Mouse (Mus musculus) spleen, postnatal 4 days (tissue): ENCODE measurements around the gene Arid3b.

Experiments used
- DNase-seq, 2 experiments: peaks; one replicate each; pipeline ENCODE4 v3.0.0; 2022; ENCODE audit warnings: low spot score in 2 of 2

The Arid3b gene

DNA sequence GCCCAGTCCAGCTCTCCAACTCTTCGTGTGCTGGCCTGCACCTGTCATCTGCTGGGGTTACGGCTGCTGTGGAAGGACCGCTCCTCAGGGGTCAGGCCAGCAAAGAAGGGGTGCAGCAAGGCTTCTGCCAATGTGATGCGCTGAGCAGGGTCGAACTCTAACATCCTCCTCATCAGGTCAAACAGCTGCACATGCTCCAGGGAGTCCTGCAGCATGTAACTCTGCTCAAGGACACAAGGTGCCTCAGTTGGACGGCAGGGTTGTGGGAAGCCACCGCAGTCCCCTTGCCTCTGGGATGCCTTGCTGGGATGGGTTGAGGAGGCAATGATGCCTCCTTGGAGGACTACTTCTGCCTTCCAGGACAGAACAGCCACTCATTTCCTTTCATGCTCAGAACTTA is 85.7 kb downstream of the Arid3b start:
- no peak for DNase-seq

DNA sequence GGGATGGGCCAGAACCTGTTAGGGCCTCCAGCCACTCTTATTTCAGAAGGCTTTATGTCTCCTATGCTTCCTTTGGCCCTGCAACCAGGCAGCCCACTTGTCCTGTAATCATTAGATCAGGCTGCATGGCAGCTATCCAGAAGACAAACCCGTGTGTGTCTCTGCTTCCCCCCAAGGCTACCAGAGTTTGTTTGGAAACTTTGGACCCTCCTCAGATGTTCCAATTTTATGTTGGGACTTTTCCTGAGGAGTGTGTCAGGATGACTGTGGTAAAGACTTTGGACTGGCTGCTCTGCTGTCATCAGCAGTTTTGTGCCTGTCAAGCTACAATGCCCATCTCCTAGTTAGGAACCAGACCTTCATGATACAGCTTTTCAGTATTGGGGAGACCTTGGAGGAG is 87.8 kb downstream of the Arid3b start:
- no peak for DNase-seq

DNA sequence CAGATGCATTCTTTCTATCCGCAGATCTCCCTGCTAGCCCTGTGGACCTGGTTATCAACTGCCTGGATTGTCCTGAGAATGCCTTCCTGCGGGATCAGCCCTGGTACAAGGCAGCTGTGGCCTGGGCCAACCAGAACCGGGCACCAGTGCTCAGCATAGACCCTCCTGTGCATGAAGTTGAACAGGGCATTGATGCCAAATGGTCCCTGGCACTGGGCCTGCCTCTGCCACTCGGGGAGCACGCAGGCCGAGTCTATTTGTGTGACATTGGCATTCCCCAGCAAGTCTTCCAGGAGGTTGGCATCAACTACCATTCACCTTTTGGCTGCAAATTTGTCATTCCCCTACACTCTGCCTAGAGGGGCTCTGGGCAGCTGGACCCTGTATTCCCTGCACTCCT is 88.5 kb downstream of the Arid3b start:
- no peak for DNase-seq

DNA sequence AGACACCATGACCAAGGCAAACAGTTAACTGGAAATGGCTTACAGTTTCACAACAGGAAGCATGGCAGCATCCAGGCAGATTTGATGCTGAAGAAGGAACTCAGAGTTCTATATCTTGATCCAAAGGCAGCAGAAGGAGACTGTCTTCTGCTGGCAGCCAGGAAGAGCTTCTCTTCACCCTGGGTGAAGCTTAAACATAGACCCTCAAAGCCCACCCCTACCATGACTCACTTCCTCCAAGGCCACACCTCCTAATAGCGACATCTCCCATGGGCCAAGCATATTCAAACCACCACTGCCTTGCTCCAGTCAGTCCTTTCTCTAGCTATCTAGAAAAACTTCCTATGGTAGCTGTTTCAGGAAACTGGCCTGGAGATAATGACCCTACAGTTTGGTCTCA is 89.5 kb downstream of the Arid3b start:
- DNase-seq = no peak

DNA sequence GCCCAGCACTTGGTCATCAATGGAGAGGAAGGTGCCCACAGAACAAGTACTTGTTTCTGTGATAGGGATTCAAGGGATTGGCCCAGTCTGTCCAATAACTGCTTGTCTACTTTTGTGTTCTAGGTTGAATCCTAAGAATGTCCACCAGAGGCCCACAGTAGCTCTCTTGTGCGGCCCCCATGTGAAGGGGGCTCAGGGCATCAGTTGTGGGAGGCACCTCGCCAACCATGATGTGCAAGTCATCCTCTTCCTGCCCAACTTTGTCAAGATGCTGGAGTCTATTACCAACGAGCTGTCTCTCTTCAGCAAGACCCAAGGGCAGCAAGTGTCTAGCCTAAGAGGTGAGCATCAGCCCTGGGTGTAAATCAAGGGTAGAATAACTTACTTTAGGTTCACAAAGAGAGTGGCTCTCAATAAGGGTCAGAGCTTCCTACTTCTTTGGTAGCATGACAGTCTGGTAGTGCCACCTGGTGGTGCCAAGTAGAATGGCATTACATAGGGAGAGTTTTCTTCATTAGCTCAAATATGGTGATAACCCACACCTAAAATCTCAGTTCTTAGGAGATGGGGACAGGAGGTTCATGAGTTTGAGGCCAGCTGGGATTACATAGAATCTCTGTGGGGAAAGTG is 92.0 kb downstream of the Arid3b start:
- no peak for DNase-seq
